8 mouse cellular contexts compared by ENCODE assay signal in genomic region chr15:80173781-80174597, GRCm38 (mm10). TPM values are rescaled to one million over a fixed set of nuclear protein-coding genes. Genes with fewer than 3 reads are reported as not detected.
DNase-seq lines count a peak whose midpoint lies in the region; ATAC-seq and TF ChIP-seq lines count a peak whose summit lies in the region.

No protein-coding gene starts in this region.

- peak overlapping the region; percentile 64 for H3K4me2 ChIP-seq in forebrain, postnatal 0 days (ENCODE audit: low read depth)
- peak overlapping the region; percentile 66 for H3K4me2 ChIP-seq in neural tube, embryonic 14.5 days (ENCODE audit: low read depth, low read length)

- peaks cover 5% of the 10 kb centered on the region for H3K9me3 ChIP-seq in megakaryocyte, embryonic 14.5 days
- H3K9me3 ChIP-seq in forebrain, postnatal 0 days (ENCODE audit: low read length), result no peaks in the 10 kb centered on the region
- no peaks in the 10 kb centered on the region for H3K9me3 ChIP-seq in neural tube, embryonic 14.5 days (ENCODE audit: control insufficient read depth, low read length)

- peak; percentile 30 for DNase-seq in adrenal gland, postnatal 10 days
- no peak for DNase-seq in adrenal gland, adult 8-10 months
- peak; percentile 60 for DNase-seq in forebrain, postnatal 0 days
- DNase-seq in left cerebral cortex, postnatal 25 days (ENCODE audit: low spot score in 2 of 2), result peak; percentile 55 to 75
- DNase-seq in spleen, adult 18-20 months, result no peak

- intact Hi-C loops in left cerebral cortex, postnatal 25 days (cut with DNase I), result loop anchor here (1.0 kb wide), 1 partner anchor 36 kb away; no protein-coding TSS in a partner anchor

- no peaks in the 10 kb centered on the region for H3K36me3 ChIP-seq in megakaryocyte, embryonic 14.5 days (replicated peaks; ENCODE audit: low read length)
- no peaks in the 10 kb centered on the region for H3K36me3 ChIP-seq in forebrain, postnatal 0 days (ENCODE audit: insufficient read depth)
- H3K36me3 ChIP-seq in neural tube, embryonic 14.5 days (ENCODE audit: control insufficient read depth, insufficient read depth, low read length), result no peaks in the 10 kb centered on the region

- peaks cover 18% of the 10 kb centered on the region for H3K4me1 ChIP-seq in megakaryocyte, embryonic 14.5 days
- peaks cover 13% of the 10 kb centered on the region for H3K4me1 ChIP-seq in forebrain, postnatal 0 days (ENCODE audit: insufficient read depth)
- peaks cover 20% of the 10 kb centered on the region for H3K4me1 ChIP-seq in neural tube, embryonic 14.5 days (ENCODE audit: control insufficient read depth, insufficient read depth, low read length)

- peak overlapping the region; percentile 91 for H3K27ac ChIP-seq in forebrain, postnatal 0 days (ENCODE audit: low read depth, low read length)
- peak overlapping the region; percentile 95 for H3K27ac ChIP-seq in neural tube, embryonic 14.5 days (ENCODE audit: low read depth, low read length)

- no peak for TF ChIP-seq CTCF in forebrain, postnatal 0 days (IDR thresholded peaks at IDR 0.05; ENCODE audit: low read depth)

- H3K9ac ChIP-seq in forebrain, postnatal 0 days, result peak overlapping the region; percentile 96
- peak overlapping the region; percentile 98 for H3K9ac ChIP-seq in neural tube, embryonic 14.5 days (replicated peaks; ENCODE audit: low read depth, low read length)

- no peak for ATAC-seq in megakaryocyte, adult 5-6 weeks (ENCODE audit: poor library complexity, severe bottlenecking)
- peak; percentile 71 for ATAC-seq in forebrain, postnatal 0 days
- peak; percentile 70 for ATAC-seq in neural tube, embryonic 14.5 days (ENCODE audit: low read depth)

- H3K27me3 ChIP-seq in megakaryocyte, embryonic 14.5 days (replicated peaks), result peaks cover 90% of the 10 kb centered on the region
- no peaks in the 10 kb centered on the region for H3K27me3 ChIP-seq in forebrain, postnatal 0 days (ENCODE audit: insufficient read depth, low read length)
- H3K27me3 ChIP-seq in neural tube, embryonic 14.5 days (ENCODE audit: control insufficient read depth, insufficient read depth, low read length), result peaks cover 6% of the 10 kb centered on the region; the same call in 1 of the 2 replicates

- 2% methylated on average over 42 of the region's 60 CpGs for WGBS in forebrain, postnatal 0 days
- WGBS in neural tube, embryonic 14.5 days, result under 1% methylated on average over 34 of the region's 60 CpGs

- H3K4me3 ChIP-seq in megakaryocyte, embryonic 14.5 days (replicated peaks), result peak overlapping the region; percentile 88
- H3K4me3 ChIP-seq in forebrain, postnatal 0 days (ENCODE audit: low read depth, low read length), result peak overlapping the region; percentile 95
- H3K4me3 ChIP-seq in neural tube, embryonic 14.5 days (ENCODE audit: low read depth, low read length), result peak overlapping the region; percentile 95

RNA-seq across cellular contexts. Expression of gene Mgat3, which starts 0.5 kb away (rescaled TPM):
- 1 to 10 TPM; 6.0 to 8.0 TPM for total RNA-seq in adrenal gland, postnatal 10 days (2021)
- total RNA-seq in adrenal gland, adult 8-10 months (2022), result 10 to 100 TPM in 3 of 4 experiments, 1 to 10 TPM in 1; 8.5 to 13.0 (median 11.6) TPM
- not detected in 2 replicates for polyA plus RNA-seq in megakaryocyte, embryonic 14.5 days (2012; ENCODE audit: insufficient read depth, low replicate concordance)
- not detected in 2 replicates for total RNA-seq in megakaryocyte, adult 5-6 weeks (2015)
- not detected in 2 replicates for total RNA-seq in megakaryocyte, adult 5-6 weeks (2017)
- 62.8 and 65.6 TPM in 2 replicates for total RNA-seq in forebrain, postnatal 0 days (2014; rRNA removed)
- polyA plus RNA-seq in forebrain, postnatal 0 days (2015; fragmentation: Nextera tagmentation; extraction: Ambion mirVana), result 7.5 and 9.9 TPM in 2 replicates
- total RNA-seq in left cerebral cortex, postnatal 25 days (2021), result 100 to 1,000 TPM; 119 to 121 TPM
- 24.2 and 25.7 TPM in 2 replicates for polyA plus RNA-seq in neural tube, embryonic 14.5 days (2014; fragmentation: Nextera tagmentation; extraction: Ambion mirVana)

RNA-seq across cellular contexts. Expression of gene Tab1, which starts 41.1 kb away (rescaled TPM):
- total RNA-seq in adrenal gland, postnatal 10 days (2021), result 10 to 100 TPM; 16.3 to 28.9 TPM
- 10 to 100 TPM; 16.2 to 31.8 (median 26.8) TPM for total RNA-seq in adrenal gland, adult 8-10 months (2022)
- polyA plus RNA-seq in megakaryocyte, embryonic 14.5 days (2012; ENCODE audit: insufficient read depth, low replicate concordance), result 9.9 and 10.9 TPM in 2 replicates
- total RNA-seq in megakaryocyte, adult 5-6 weeks (2015), result 3.8 and 6.9 TPM in 2 replicates
- 13.5 and 14.5 TPM in 2 replicates for total RNA-seq in megakaryocyte, adult 5-6 weeks (2017)
- total RNA-seq in forebrain, postnatal 0 days (2014; rRNA removed), result 48.8 and 52.1 TPM in 2 replicates
- polyA plus RNA-seq in forebrain, postnatal 0 days (2015; fragmentation: Nextera tagmentation; extraction: Ambion mirVana), result 21.6 and 25.7 TPM in 2 replicates
- 10 to 100 TPM; 22.3 to 28.6 TPM for total RNA-seq in left cerebral cortex, postnatal 25 days (2021)
- 30.1 and 36.6 TPM in 2 replicates for polyA plus RNA-seq in neural tube, embryonic 14.5 days (2014; fragmentation: Nextera tagmentation; extraction: Ambion mirVana)

RNA-seq across cellular contexts. Expression of gene Mief1, which starts 59.8 kb away (rescaled TPM):
- total RNA-seq in adrenal gland, postnatal 10 days (2021), result 10 to 100 TPM; 42.8 to 46.6 TPM
- 10 to 100 TPM; 44.4 to 49.4 (median 48.5) TPM for total RNA-seq in adrenal gland, adult 8-10 months (2022)
- 13.5 and 36.4 TPM in 2 replicates for polyA plus RNA-seq in megakaryocyte, embryonic 14.5 days (2012; ENCODE audit: insufficient read depth, low replicate concordance)
- total RNA-seq in megakaryocyte, adult 5-6 weeks (2015), result 12.3 and 14.2 TPM in 2 replicates
- total RNA-seq in megakaryocyte, adult 5-6 weeks (2017), result 16.4 and 17.5 TPM in 2 replicates
- total RNA-seq in forebrain, postnatal 0 days (2014; rRNA removed), result 28.1 and 37.0 TPM in 2 replicates
- polyA plus RNA-seq in forebrain, postnatal 0 days (2015; fragmentation: Nextera tagmentation; extraction: Ambion mirVana), result 13.5 and 20.0 TPM in 2 replicates
- total RNA-seq in left cerebral cortex, postnatal 25 days (2021), result 10 to 100 TPM; 32.4 to 35.5 TPM
- 35.8 and 41.5 TPM in 2 replicates for polyA plus RNA-seq in neural tube, embryonic 14.5 days (2014; fragmentation: Nextera tagmentation; extraction: Ambion mirVana)

Comparison
In these comparisons a context has a peak if more than half of its experiments do, and no peak if none do; other contexts are left out.
1. DNase-seq: peak in adrenal gland, postnatal 10 days (single experiment), forebrain, postnatal 0 days (single experiment) and left cerebral cortex, postnatal 25 days (2 of 2); none in adrenal gland, adult 8-10 months (single experiment) and spleen, adult 18-20 months (0 of 2).
2. RNA of gene Mgat3, which starts 0.5 kb away (total RNA-seq): 119 to 121 TPM in left cerebral cortex, postnatal 25 days, 62.8 to 65.6 TPM in forebrain, postnatal 0 days, 8.5 to 13.0 TPM in adrenal gland, adult 8-10 months and 6.0 to 8.0 TPM in adrenal gland, postnatal 10 days; not detected in megakaryocyte, adult 5-6 weeks; every median in the first group is over 4 times any median in the second.
3. Peak in every context shown above with its lines, with median percentiles within 50 percentile points of each other: H3K4me3 ChIP-seq.